Mouse (Mus musculus) neural tube, embryonic 14.5 days (tissue): ENCODE data around the gene Akp3. TPM values are rescaled to one million over a fixed set of nuclear protein-coding genes. Genes with fewer than 3 reads are reported as not detected.

Source experiments
- ATAC-seq: fragments of 200-750 bp; cut with Nextera tagmentation; 2 replicates; pipeline ENCODE4 v1.8.0; 2017; ENCODE audit warnings: low read depth, mild to moderate bottlenecking, moderate TSS enrichment, moderate library complexity
- H3K27ac ChIP-seq: fragments of 300-500 bp; sonication (generic); 2 replicates; pipeline ENCODE4 v1.5.1; 2014; ENCODE audit warnings: low read depth, mild to moderate bottlenecking, control low read depth, low read length, moderate library complexity, mixed read lengths
- H3K27me3 ChIP-seq: fragments of 300-500 bp; sonication (generic); 2 replicates; pipeline ENCODE4 v1.6.1; 2014; ENCODE audit warnings: low read length; ENCODE audit not compliant: control insufficient read depth, insufficient read depth
- H3K36me3 ChIP-seq: fragments of 300-500 bp; sonication (generic); 2 replicates; pipeline ENCODE4 v1.6.1; 2014; ENCODE audit warnings: low read length, mixed read lengths; ENCODE audit not compliant: control insufficient read depth, insufficient read depth
- H3K4me1 ChIP-seq: fragments of 300-500 bp; sonication (generic); 2 replicates; pipeline ENCODE4 v1.6.1; 2014; ENCODE audit warnings: low read length; ENCODE audit not compliant: control insufficient read depth, insufficient read depth
- H3K4me2 ChIP-seq: fragments of 300-500 bp; sonication (generic); 2 replicates; pipeline ENCODE4 v1.6.1; 2014; ENCODE audit warnings: mild to moderate bottlenecking, low read depth, low read length, control low read depth
- H3K4me3 ChIP-seq: fragments of 300-500 bp; sonication (generic); 2 replicates; pipeline ENCODE4 v1.5.1; 2014; ENCODE audit warnings: low read depth, low read length, control low read depth, mixed read lengths
- H3K9ac ChIP-seq: fragments of 300-500 bp; sonication (generic); replicated peaks from 2 replicates; pipeline ENCODE4 v1.6.1; 2014; ENCODE audit warnings: low read depth, mild to moderate bottlenecking, control low read depth, low read length, mixed read lengths
- H3K9me3 ChIP-seq: fragments of 300-500 bp; sonication (generic); 2 replicates; pipeline ENCODE4 v1.6.1; 2016; ENCODE audit warnings: low read length; ENCODE audit not compliant: control insufficient read depth
- WGBS: fragments of 180-500 bp; shearing (Covaris S2); extraction: QIAGEN DNeasy Blood & Tissue Kit; methylation state at CpG from one replicate; pipeline ENCODE4 v1.1.7; 2014; 5-methylcytosine and 5-hydroxymethylcytosine counted together
- polyA plus RNA-seq: library from polyadenylated mRNA; unstranded; fragments of >200 nt; fragmentation: Nextera tagmentation; extraction: Ambion mirVana; gene quantifications from 2 replicates; pipeline ENCODE4 v1.2.1, GENCODE M21; 2014

Gene Akp3
- polyA plus RNA-seq, 1 experiment from 2014 or later, result not detected

DNA sequence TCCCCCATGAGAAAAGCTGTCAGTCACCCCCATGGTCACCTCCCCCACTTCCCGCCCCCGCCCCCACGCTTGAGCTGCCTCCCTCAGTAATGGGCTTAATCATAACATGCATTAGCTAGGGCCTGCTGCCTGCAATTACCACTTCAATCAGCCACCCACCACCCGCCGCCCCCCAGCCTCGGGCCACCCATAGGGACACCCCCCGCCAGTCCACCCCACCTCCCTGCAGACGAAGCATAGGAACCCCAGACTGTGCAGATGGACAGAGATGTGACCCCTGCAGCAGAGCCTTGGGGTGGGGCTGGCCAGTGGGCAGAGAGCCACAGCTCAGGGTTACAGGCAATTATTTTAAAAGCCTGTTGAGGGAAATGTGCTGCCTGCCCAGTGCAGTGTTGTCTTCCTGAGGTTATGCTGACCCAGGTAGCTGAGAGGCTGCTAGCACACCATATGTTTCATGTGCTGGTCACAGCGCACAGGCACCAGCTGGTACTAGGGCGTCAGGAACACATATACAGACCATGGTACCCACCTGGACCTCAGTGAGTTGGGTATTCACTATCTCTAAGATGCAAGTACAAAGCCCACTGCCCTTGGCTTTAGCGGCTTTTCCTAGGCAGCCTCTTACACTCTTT is 39.5 kb downstream of the Akp3 start:
- ATAC-seq, result peak; percentile 42
- no peak overlapping the region for H3K4me2 ChIP-seq
- H3K4me3 ChIP-seq, result no peak overlapping the region
- peak overlapping the region; percentile 28; the same call in 1 of the 2 replicates for H3K27ac ChIP-seq
- H3K4me1 ChIP-seq, result peaks cover 17% of the 10 kb centered on the region; the same call in 1 of the 2 replicates
- no peaks in the 10 kb centered on the region for H3K36me3 ChIP-seq
- no peaks in the 10 kb centered on the region for H3K9me3 ChIP-seq
- no peak overlapping the region for H3K9ac ChIP-seq
- H3K27me3 ChIP-seq, result no peaks in the 10 kb centered on the region
- 22% methylated on average over 11 of the region's 11 CpGs for WGBS

DNA sequence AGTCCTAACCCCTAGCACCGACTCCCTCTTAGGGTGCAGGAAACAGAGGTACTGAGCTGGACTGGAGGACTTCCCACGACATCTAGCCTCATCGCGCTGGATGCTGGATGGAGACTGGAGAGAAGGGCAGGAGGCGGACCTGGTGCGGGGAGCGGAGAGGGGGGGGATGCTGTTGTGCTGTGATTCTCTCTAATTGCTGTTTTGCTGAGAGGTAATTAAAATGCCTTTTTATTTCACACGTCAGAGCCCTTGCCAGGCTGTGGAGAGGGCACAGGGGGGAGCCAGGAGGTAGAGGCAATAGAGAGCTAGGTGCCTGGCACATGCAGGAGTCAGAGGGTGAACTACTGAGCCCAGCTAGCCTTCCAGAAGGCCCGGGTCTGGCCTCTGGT is 40.0 kb downstream of the Akp3 start:
- no peaks in the 10 kb centered on the region for H3K9me3 ChIP-seq
- H3K27me3 ChIP-seq, result no peaks in the 10 kb centered on the region
- no peak overlapping the region for H3K9ac ChIP-seq
- peaks cover 18% of the 10 kb centered on the region; the same call in 1 of the 2 replicates for H3K4me1 ChIP-seq
- 20% methylated on average over 9 of the region's 9 CpGs for WGBS
- H3K4me2 ChIP-seq, result no peak overlapping the region
- no peaks in the 10 kb centered on the region for H3K36me3 ChIP-seq
- peak overlapping the region; percentile 34; the same call in 1 of the 2 replicates for H3K27ac ChIP-seq
- ATAC-seq, result peak; percentile 44
- H3K4me3 ChIP-seq, result no peak overlapping the region

- Histone ChIP-seq H3K36me3 (no peaks in the 10 kb centered on the region), H3K9me3 (no peaks in the 10 kb centered on the region), H3K27ac (peak overlapping the region; percentile 34; the same call in 1 of the 2 replicates), H3K4me2 (no peak overlapping the region), H3K4me1 (peaks cover 26% of the 10 kb centered on the region), H3K9ac (no peak overlapping the region), H3K27me3 (no peaks in the 10 kb centered on the region), H3K4me3 (no peak overlapping the region)
- WGBS, result 7% methylated on average over 19 of the region's 19 CpGs
- ATAC-seq, result peak; percentile 50; the same call in 1 of the 2 replicates
Observed at GRCm38 (mm10) chr1:87170458-87170857, 45.7 kb downstream of the Akp3 start.

DNA sequence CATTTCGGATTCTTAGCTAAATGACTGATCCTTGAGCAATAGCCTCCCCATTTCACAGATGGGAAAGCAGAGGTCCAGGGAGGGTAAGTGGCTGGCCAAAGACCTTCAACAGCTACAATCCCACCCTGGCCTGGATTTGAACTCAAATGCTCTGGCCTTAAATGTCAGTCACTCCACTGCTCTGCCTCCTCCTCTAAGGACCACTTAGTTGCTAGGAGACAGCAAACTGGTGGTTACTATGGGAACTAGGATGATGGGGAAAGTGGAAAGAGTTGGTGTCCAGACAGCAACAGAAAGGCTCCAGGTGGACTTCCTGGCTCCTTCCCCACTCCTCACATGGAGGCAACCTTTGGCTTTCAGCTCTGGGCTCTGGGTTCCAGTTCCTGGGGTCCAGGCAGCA is 46.5 kb downstream of the Akp3 start:
- WGBS, result 88% methylated on average over 1 of the region's 1 CpGs
- H3K27ac ChIP-seq, result no peak overlapping the region
- peaks cover 34% of the 10 kb centered on the region for H3K4me1 ChIP-seq

GRCm38 (mm10) chr1:87172316-87172715 is 47.5 kb downstream of the Akp3 start:
- ATAC-seq, result no peak
- H3K27me3 ChIP-seq, result no peaks in the 10 kb centered on the region
- no peak overlapping the region for H3K4me2 ChIP-seq
- 29% methylated on average over 9 of the region's 9 CpGs for WGBS
- H3K4me1 ChIP-seq, result peaks cover 35% of the 10 kb centered on the region
- no peak overlapping the region for H3K27ac ChIP-seq
- no peaks in the 10 kb centered on the region for H3K36me3 ChIP-seq
- no peak overlapping the region for H3K9ac ChIP-seq
- H3K4me3 ChIP-seq, result no peak overlapping the region
- H3K9me3 ChIP-seq, result no peaks in the 10 kb centered on the region

More for the DNA sequence above, 46.5 kb downstream of the Akp3 start:
- Histone ChIP-seq H3K27me3 (no peaks in the 10 kb centered on the region), H3K9me3 (no peaks in the 10 kb centered on the region), H3K4me3 (no peak overlapping the region), H3K36me3 (no peaks in the 10 kb centered on the region), H3K9ac (no peak overlapping the region), H3K4me2 (no peak overlapping the region)
- no peak for ATAC-seq

DNA sequence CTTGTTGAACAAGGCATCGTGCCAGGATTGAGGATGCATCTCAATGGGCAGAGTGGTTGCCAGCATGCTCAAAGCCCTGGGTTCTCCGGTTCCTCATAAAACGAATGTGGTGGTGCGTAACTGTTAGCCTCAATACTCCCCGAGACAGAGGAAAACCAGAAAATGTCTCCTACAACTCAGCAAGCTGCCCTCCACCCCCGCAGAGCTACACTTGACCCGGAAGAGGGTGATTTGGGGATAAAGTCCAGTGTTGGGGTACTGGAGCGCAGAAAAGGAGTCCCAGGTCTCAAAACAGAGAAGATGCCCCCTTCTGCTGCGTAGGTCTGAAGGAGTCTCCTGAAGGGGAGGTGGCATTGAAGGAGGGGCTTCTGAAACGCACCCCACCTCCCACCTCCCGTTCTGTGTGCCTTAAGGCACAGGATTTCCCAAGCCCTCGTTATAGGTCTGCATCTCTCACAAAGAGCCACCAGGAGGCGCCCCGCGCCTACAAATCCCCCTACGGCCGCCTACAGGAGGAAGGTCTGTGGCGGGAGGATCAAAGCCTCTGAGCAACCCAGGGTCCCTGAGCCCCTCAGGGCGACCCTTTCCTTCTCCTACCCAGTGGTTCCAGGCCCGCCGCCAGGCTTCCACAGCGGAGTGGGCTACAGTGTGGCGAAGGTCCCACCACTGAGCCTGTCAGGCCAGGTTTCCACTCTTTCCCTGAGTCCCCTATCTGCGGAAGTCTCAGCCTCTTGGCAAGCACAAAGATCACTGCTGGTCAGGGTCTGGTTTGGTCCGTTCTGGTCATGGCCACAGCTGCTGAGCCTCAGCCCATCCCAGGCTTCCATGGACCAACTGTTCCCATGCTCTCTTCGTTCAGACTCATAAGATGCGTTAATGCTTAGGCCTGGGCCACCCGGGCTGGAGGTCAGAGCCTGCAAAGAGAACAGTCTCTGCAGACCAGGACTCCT is 49.5 kb downstream of the Akp3 start:
- no peaks in the 10 kb centered on the region for H3K36me3 ChIP-seq
- H3K27me3 ChIP-seq, result no peaks in the 10 kb centered on the region
- no peak overlapping the region for H3K9ac ChIP-seq
- no peak overlapping the region for H3K4me2 ChIP-seq
- no peak overlapping the region for H3K4me3 ChIP-seq
- no peak overlapping the region for H3K27ac ChIP-seq
- no peak for ATAC-seq
- WGBS, result 19% methylated on average over 28 of the region's 28 CpGs
- no peaks in the 10 kb centered on the region for H3K9me3 ChIP-seq
- peaks cover 29% of the 10 kb centered on the region for H3K4me1 ChIP-seq

DNA sequence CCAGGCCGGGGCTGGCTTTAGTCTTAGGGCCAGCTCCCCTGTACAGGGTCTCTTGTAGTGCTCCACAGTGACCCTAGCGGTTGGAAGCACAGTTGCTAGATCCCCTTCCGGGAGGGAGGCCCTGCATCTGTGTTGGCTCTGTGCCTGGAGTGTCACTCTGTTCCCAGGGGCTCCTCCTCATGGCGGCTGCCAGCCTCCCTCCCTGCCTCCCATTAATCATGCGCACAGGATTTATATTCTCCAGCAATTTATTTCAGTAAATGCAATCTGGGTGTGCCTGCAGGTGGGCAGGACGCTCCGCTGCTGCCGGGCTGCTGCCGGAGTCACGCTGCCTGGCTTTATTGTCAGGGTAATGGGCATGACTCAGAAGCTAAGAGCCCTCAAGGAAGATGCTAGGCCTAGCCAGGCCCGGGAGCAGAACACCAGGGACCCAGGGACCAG is 51.1 kb downstream of the Akp3 start:
- peak; percentile 89 for ATAC-seq
- H3K36me3 ChIP-seq, result no peaks in the 10 kb centered on the region
- 2% methylated on average over 11 of the region's 11 CpGs for WGBS
- no peak overlapping the region for H3K9ac ChIP-seq
- peaks cover 17% of the 10 kb centered on the region for H3K4me1 ChIP-seq
- H3K4me3 ChIP-seq, result no peak overlapping the region
- no peaks in the 10 kb centered on the region for H3K27me3 ChIP-seq
- H3K4me2 ChIP-seq, result no peak overlapping the region
- H3K27ac ChIP-seq, result peak overlapping the region; percentile 52
- no peaks in the 10 kb centered on the region for H3K9me3 ChIP-seq
